Mouse (Mus musculus) forebrain, embryonic 10.5 days (tissue): ENCODE results near the gene Zfp54. TPM values are rescaled to one million over a fixed set of nuclear protein-coding genes. Genes with fewer than 3 reads are reported as not detected.
A peak's percentile ranks its signal among the peaks of the same experiment; 100 is the strongest.
"Not testable (repeated sequence)": the region's sequence is repeated elsewhere in the genome, so short reads cannot be mapped to it uniquely, and the experiment has no call there.

Source experiments
- DNase-seq: peaks from one replicate; pipeline ENCODE4 v3.0.0-alpha.2; 2017; ENCODE audit warnings: low spot score; ENCODE audit errors: extremely low spot score
- H3K27ac ChIP-seq: fragments of 300-500 bp; sonication (generic); 2 replicates; pipeline ENCODE4 v1.5.1; 2016; ENCODE audit warnings: mild to moderate bottlenecking
- H3K27me3 ChIP-seq: fragments of 300-500 bp; sonication (generic); 2 replicates; pipeline ENCODE4 v1.6.1; 2016; ENCODE audit warnings: mild to moderate bottlenecking; ENCODE audit not compliant: poor library complexity, severe bottlenecking
- H3K36me3 ChIP-seq: fragments of 300-500 bp; sonication (generic); replicated peaks from 2 replicates; pipeline ENCODE4 v1.6.1; 2016; ENCODE audit warnings: mild to moderate bottlenecking, moderate library complexity
- H3K4me1 ChIP-seq: fragments of 300-500 bp; sonication (generic); 2 replicates; pipeline ENCODE4 v1.6.1; 2016
- H3K4me3 ChIP-seq: fragments of 300-500 bp; sonication (generic); 2 replicates; pipeline ENCODE4 v1.5.1; 2016; ENCODE audit warnings: mild to moderate bottlenecking, moderate library complexity
- H3K9me3 ChIP-seq: fragments of 300-500 bp; sonication (generic); 2 replicates; pipeline ENCODE4 v1.6.1; 2016; ENCODE audit warnings: mild to moderate bottlenecking, moderate library complexity
- WGBS: fragments of 180-500 bp; shearing (Covaris S2); methylation state at CpG from one replicate; pipeline ENCODE4 v1.1.7; 2016; 5-methylcytosine and 5-hydroxymethylcytosine counted together
- polyA plus RNA-seq: library from polyadenylated mRNA; unstranded; fragments of >200 nt; fragmentation: Nextera tagmentation; extraction: Ambion mirVana; gene quantifications from 2 replicates; pipeline ENCODE4 v1.2.1, GENCODE M21; 2016

Gene Zfp54
- 2.6 and 2.9 TPM in 2 replicates for polyA plus RNA-seq

DNA sequence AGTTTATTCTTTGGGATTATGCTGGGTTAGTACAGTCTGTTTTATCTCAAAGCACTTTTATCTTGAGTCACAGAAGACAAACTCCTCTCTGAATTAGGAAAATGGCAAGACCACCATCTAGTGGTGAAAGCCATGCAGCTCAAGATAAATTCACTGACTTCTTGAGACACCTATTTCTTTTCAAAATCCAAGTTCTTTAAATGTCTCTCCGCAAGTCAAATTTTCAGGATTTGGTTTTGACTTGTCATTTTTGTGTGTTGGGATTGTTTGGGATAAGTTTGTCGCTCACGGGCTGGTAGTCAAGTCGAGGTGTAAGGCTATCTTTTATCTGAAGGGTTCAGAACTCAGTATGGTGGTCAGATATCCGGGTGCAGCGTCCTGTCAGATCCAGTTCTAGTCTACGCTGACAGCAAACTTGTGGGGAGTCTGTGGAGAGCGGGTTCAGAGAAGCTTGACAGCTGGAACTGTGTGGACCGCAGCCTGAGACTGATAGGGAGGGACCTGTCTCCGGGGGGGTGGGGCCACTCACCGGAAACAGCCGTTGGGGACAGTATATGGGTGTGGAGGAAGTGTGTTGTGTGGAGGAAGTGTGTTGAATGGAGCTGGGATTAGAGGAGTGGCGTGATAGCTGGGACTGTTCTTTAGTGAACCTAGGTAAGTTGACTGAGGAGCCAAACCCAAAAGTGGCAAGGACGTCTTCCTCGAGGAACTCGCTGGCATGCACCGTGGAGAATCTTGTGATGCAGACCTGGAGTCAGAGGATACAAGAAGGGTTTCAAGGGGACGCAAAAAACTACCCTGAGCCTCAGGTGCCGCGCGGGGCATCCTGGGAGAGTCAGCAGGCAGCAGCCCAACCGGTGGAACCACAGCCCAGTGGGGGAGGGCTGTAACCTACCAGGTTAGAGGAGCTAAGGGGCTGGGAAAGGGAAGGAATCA lies at the start of gene Zfp54:
Gene Zfp54 (plus strand): TSS at position 564 of the 936 bp plus-strand sequence.
- Histone ChIP-seq H3K4me1 (peaks cover 11% of the 10 kb centered on the region), H3K4me3 (peak within 1 kb of the TSS; percentile 54), H3K9me3 (no peaks in the 10 kb centered on the region), H3K27ac (peak within 1 kb of the TSS; percentile 75), H3K36me3 (no peaks in the 10 kb centered on the region), H3K27me3 (no peaks in the 10 kb centered on the region)
- under 1% methylated on average over 22 of the region's 22 CpGs for WGBS
- peak; percentile 49 for DNase-seq

- 59% methylated on average over 1 of the region's 1 CpGs for WGBS
- Histone ChIP-seq H3K4me1 (peaks cover 2% of the 10 kb centered on the region; the same call in 1 of the 2 replicates), H3K36me3 (no peaks in the 10 kb centered on the region), H3K4me3 (no peak overlapping the region), H3K27me3 (no peaks in the 10 kb centered on the region), H3K9me3 (peaks cover 3% of the 10 kb centered on the region), H3K27ac (no peak overlapping the region)
- DNase-seq: no peak
Observed at GRCm38 (mm10) chr17:21375311-21375710, 47.7 kb upstream of the Zfp54 start.

- peak; percentile 67 for DNase-seq
- Histone ChIP-seq H3K27me3 (no peaks in the 10 kb centered on the region), H3K4me1 (peaks cover 9% of the 10 kb centered on the region), H3K36me3 (no peaks in the 10 kb centered on the region), H3K27ac (peak within 1 kb of the TSS; percentile 69), H3K9me3 (no peaks in the 10 kb centered on the region), H3K4me3 (peak within 1 kb of the TSS; percentile 58)
- 6% methylated on average over 20 of the region's 20 CpGs for WGBS
Observed at GRCm38 (mm10) chr17:21383391-21384056, 39.5 kb upstream of the Zfp54 start, which contains the start of gene Zfp677. Gene Zfp677, plus strand, starts transcription at chr17:21383748.

GRCm38 (mm10) chr17:21384057-21384411 lies 39.0 kb upstream of the Zfp54 start:
- no peaks in the 10 kb centered on the region for H3K27me3 ChIP-seq
- peak overlapping the region; percentile 58 for H3K4me3 ChIP-seq
- no peaks in the 10 kb centered on the region for H3K36me3 ChIP-seq
- H3K27ac ChIP-seq: peak overlapping the region; percentile 69
- DNase-seq: no peak
- H3K4me1 ChIP-seq: peaks cover 9% of the 10 kb centered on the region
- no peaks in the 10 kb centered on the region for H3K9me3 ChIP-seq
- WGBS: 23% methylated on average over 8 of the region's 8 CpGs

DNA sequence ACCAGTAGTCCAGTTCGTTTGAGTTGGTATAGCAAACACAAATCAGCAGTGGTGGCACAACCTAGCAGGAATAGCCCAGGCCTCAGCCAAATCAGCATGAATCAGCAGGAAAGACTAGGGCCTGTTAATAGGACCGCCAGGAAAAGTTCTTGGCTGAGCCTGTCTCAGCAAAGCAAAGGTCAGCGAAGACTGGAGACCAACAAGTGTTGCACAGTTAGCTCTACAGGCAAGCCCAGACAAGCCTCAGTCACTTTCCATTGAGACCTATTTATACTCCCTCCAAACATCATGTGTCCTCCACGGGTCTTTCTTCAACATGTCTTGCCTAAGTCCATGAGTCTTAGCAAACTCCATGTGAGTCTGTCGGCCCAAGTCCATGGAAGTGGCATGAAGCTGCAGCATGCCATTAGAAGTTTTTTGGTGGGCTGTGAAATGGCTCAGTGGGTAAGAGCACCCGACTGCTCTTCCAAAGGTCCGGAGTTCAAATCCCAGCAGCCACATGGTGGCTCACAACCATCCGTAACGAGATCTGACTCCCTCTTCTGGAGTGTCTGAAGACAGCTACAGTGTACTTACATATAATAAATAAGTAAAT lies 15.9 kb downstream of the Zfp54 start:
- not testable (repeated sequence) for H3K4me3 ChIP-seq, DNase-seq, H3K27me3 ChIP-seq, H3K36me3 ChIP-seq, H3K9me3 ChIP-seq, H3K27ac ChIP-seq, H3K4me1 ChIP-seq
- WGBS: 85% methylated on average over 9 of the region's 9 CpGs

DNA sequence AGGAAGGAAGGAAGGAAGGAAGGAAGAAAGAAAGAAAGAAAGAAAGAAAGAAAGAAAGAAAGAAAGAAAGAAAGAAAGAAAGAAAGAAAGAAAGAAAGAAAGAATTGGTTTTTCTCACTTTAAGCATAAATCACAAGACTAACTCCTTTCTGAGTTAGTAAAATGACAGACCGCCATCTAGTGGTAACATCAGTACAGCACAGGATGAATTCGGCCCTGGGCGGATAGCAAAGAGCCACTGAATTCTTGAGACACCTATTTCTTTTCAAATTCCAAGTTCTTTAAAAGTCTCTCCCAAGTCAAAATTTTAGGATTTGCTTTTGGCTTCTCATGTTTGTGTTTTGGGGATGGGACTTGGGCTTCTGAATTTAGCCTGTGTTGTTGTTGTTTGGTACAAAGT lies 26.6 kb downstream of the Zfp54 start:
- peaks cover 6% of the 10 kb centered on the region for H3K36me3 ChIP-seq
- 0% methylated on average over 3 of the region's 3 CpGs for WGBS
- DNase-seq: peak; percentile 55

DNA sequence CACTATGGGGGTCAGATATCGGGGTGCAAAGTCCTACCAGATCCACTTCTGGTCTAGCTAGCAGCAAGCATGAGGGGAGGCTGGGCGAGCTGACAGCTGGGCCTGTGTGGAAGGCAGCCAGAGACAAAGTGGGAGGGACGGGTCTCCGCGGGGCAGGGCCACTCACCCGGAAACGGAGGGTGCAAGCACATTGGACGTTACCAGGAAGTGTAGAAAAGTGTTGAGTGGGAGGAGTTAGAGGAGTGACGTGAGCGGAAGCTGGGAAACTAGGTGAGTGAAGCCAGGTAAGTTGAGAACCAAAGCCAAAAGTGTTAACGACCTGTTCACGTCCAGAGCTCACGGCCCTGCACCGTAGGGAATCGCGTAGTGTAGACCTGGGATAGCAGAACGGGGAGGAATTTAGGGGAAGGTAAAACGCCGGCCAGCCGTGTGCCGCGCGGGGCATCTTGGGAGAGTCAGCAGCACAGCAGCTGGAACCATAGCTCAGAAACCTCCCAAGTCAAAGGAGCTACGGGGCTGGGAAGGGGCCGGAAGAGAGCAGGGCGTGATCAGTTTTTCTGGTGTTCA lies 27.2 kb downstream of the Zfp54 start, which contains the start of gene Zfp51:
Gene Zfp51 (plus strand): TSS at position 237 of the 567 bp plus-strand sequence.
- no peaks in the 10 kb centered on the region for H3K9me3 ChIP-seq
- H3K4me1 ChIP-seq: peaks cover 8% of the 10 kb centered on the region
- peak within 1 kb of the TSS; percentile 84 for H3K27ac ChIP-seq
- WGBS: under 1% methylated on average over 26 of the region's 26 CpGs
- H3K4me3 ChIP-seq: peak within 1 kb of the TSS; percentile 66
- peaks cover 6% of the 10 kb centered on the region for H3K36me3 ChIP-seq
- H3K27me3 ChIP-seq: no peaks in the 10 kb centered on the region
- DNase-seq: peak; percentile 86

More for the DNA sequence above, 26.6 kb downstream of the Zfp54 start:
- H3K4me1 ChIP-seq: peaks cover 8% of the 10 kb centered on the region
- H3K9me3 ChIP-seq: no peaks in the 10 kb centered on the region
- peak overlapping the region; percentile 84 for H3K27ac ChIP-seq
- H3K4me3 ChIP-seq: peak overlapping the region; percentile 66
- H3K27me3 ChIP-seq: no peaks in the 10 kb centered on the region

- Histone ChIP-seq H3K27ac (no peak overlapping the region), H3K4me3 (no peak overlapping the region), H3K36me3 (peaks cover 70% of the 10 kb centered on the region), H3K27me3 (no peaks in the 10 kb centered on the region), H3K9me3 (no peaks in the 10 kb centered on the region), H3K4me1 (no peaks in the 10 kb centered on the region)
- WGBS: 93% methylated on average over 5 of the region's 5 CpGs
- no peak for DNase-seq
Observed at GRCm38 (mm10) chr17:21463550-21463949, 40.5 kb downstream of the Zfp54 start.

GRCm38 (mm10) chr17:21472032-21472652 lies 49.1 kb downstream of the Zfp54 start:
- Histone ChIP-seq H3K27me3 (no peaks in the 10 kb centered on the region), H3K4me1 (peaks cover 19% of the 10 kb centered on the region), H3K36me3 (no peaks in the 10 kb centered on the region), H3K27ac (no peak overlapping the region), H3K4me3 (no peak overlapping the region), H3K9me3 (no peaks in the 10 kb centered on the region)
- no peak for DNase-seq
- 76% methylated on average over 3 of the region's 3 CpGs for WGBS

- H3K4me1 ChIP-seq: peaks cover 19% of the 10 kb centered on the region
- H3K36me3 ChIP-seq: no peaks in the 10 kb centered on the region
- no peak overlapping the region for H3K27ac ChIP-seq
- H3K27me3 ChIP-seq: no peaks in the 10 kb centered on the region
- H3K9me3 ChIP-seq: no peaks in the 10 kb centered on the region
- 78% methylated on average over 2 of the region's 2 CpGs for WGBS
- no peak for DNase-seq
- no peak overlapping the region for H3K4me3 ChIP-seq
Observed at GRCm38 (mm10) chr17:21472653-21473307, 49.8 kb downstream of the Zfp54 start.

DNA sequence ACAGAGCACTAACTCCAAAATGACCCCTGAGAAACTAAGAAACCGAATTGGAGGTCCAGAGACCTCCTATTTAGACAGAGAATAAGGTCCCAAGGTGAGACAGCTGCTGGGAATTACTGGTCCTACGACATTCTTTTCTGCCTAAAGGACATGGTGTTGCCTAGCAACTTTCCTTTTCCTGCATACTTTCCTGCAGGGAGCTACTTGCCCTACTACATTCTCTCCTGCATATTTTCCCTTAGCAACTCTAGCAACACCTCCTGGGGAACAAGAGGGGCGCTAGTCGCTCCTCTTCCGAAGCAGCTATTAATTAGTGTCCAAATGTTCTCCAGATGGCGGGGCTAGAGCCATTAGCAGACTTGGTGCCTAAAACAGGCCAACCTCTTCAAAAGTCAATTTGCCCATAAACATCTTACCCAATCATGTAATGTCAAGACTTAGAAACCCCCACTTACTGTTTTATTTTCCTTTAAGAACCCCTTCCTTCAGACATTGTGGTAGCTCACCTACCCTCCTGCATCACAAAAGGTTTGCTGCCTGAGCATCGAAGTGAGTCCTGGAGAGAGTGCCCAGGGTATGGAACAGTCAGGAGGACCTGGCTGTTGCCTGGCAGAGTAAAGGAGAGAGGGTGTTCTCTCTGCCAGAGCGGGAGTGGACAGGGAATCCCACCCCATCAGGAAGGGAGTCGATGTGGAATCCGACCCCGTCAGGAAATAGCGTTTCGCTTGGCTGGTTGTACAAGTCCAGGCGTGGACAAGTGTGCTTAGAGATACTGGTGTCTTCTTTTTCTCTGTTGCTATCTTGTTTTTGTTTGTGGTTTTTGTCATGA lies 50.5 kb downstream of the Zfp54 start:
- DNase-seq: peak; percentile 26
- no peaks in the 10 kb centered on the region for H3K9me3 ChIP-seq
- no peaks in the 10 kb centered on the region for H3K27me3 ChIP-seq
- peaks cover 19% of the 10 kb centered on the region for H3K4me1 ChIP-seq
- 38% methylated on average over 14 of the region's 14 CpGs for WGBS
- no peaks in the 10 kb centered on the region for H3K36me3 ChIP-seq
- H3K27ac ChIP-seq: peak overlapping the region; percentile 63; the same call in 1 of the 2 replicates
- no peak overlapping the region for H3K4me3 ChIP-seq
